Mouse (Mus musculus): ENCODE measurements around the gene Acsl3. TPM values are rescaled to one million over a fixed set of nuclear protein-coding genes. Genes with fewer than 3 reads are reported as not detected.

Gene Acsl3
- total and polyA plus RNA-seq, 3 experiments: 16.4 to 87.0 (median 33.6) TPM

- H3K36me3 ChIP-seq (replicated peaks): no peaks in the 10 kb centered on the region
- ATAC-seq (ENCODE audit: extremely low read depth, insufficient number of reproducible peaks, low FRiP score, poor library complexity, severe bottlenecking) (no peak), DNase-seq (ENCODE audit: low spot score) (no peak)
- no peaks in the 10 kb centered on the region for H3K4me1 ChIP-seq (ENCODE audit: insufficient read depth, low read depth, low read length)
- H3K4me3 ChIP-seq (ENCODE audit: low read depth, low read length): no peak overlapping the region
- H3K9me3 ChIP-seq (replicated peaks): no peaks in the 10 kb centered on the region
- H3K27me3 ChIP-seq (ENCODE audit: insufficient read depth, low read length): peaks cover 15% of the 10 kb centered on the region
- TF ChIP-seq CTCF (IDR thresholded peaks at IDR 0.05; ENCODE audit: low read depth, low read length): no peak
- TF ChIP-seq POLR2AphosphoS5 (IDR thresholded peaks at IDR 0.05; ENCODE audit: insufficient replicate concordance, low read depth, low read length): no peak
- TF ChIP-seq GATA2 (IDR thresholded peaks at IDR 0.05; ENCODE audit: borderline replicate concordance, low read depth, low read length): no peak
- no peak for TF ChIP-seq TAL1 (conservative IDR thresholded peaks at IDR 0.05; ENCODE audit: low read depth, low read length)
- TF ChIP-seq GATA1 (IDR thresholded peaks at IDR 0.05; ENCODE audit: borderline replicate concordance, low read length): no peak
Observed at GRCm38 (mm10) chr1:78730114-78730720, 72.6 kb downstream of the Acsl3 start.

GRCm38 (mm10) chr1:78732290-78732689 lies 74.7 kb downstream of the Acsl3 start:
- H3K4me3 ChIP-seq (ENCODE audit: low read depth, low read length): no peak overlapping the region
- no peak for ATAC-seq (ENCODE audit: extremely low read depth, insufficient number of reproducible peaks, low FRiP score, poor library complexity, severe bottlenecking)

GRCm38 (mm10) chr1:78734261-78735000 lies 76.8 kb downstream of the Acsl3 start:
- no peaks in the 10 kb centered on the region for H3K36me3 ChIP-seq (replicated peaks)
- no peak overlapping the region for H3K4me3 ChIP-seq (ENCODE audit: low read depth, low read length)
- DNase-seq (ENCODE audit: low spot score) (no peak), ATAC-seq (ENCODE audit: extremely low read depth, insufficient number of reproducible peaks, low FRiP score, poor library complexity, severe bottlenecking) (no peak)
- H3K9me3 ChIP-seq (replicated peaks): no peaks in the 10 kb centered on the region
- H3K4me1 ChIP-seq (ENCODE audit: insufficient read depth, low read depth, low read length): no peaks in the 10 kb centered on the region
- H3K27me3 ChIP-seq (ENCODE audit: insufficient read depth, low read length): 0 out of 2 replicates have a peak, but pooled peaks cover 2% of the 10 kb centered on the region
- TF ChIP-seq GATA2 (IDR thresholded peaks at IDR 0.05; ENCODE audit: borderline replicate concordance, low read depth, low read length): no peak
- TF ChIP-seq TAL1 (conservative IDR thresholded peaks at IDR 0.05; ENCODE audit: low read depth, low read length): no peak

More at GRCm38 (mm10) chr1:78732290-78732689, 74.7 kb downstream of the Acsl3 start:
- Histone ChIP-seq H3K4me1 (ENCODE audit: insufficient read depth, low read depth, low read length) (no peaks in the 10 kb centered on the region), H3K27me3 (ENCODE audit: insufficient read depth, low read length) (peaks cover 7% of the 10 kb centered on the region; the same call in 1 of the 2 replicates), H3K36me3 (replicated peaks) (no peaks in the 10 kb centered on the region), H3K9me3 (replicated peaks) (no peaks in the 10 kb centered on the region)
- no peak for DNase-seq (ENCODE audit: low spot score)
- TF ChIP-seq TAL1 (conservative IDR thresholded peaks at IDR 0.05; ENCODE audit: low read depth, low read length) (no peak), POLR2AphosphoS5 (IDR thresholded peaks at IDR 0.05; ENCODE audit: insufficient replicate concordance, low read depth, low read length) (no peak), GATA2 (IDR thresholded peaks at IDR 0.05; ENCODE audit: borderline replicate concordance, low read depth, low read length) (no peak), CTCF (IDR thresholded peaks at IDR 0.05; ENCODE audit: low read depth, low read length) (no peak), GATA1 (IDR thresholded peaks at IDR 0.05; ENCODE audit: borderline replicate concordance, low read length) (no peak)

- no peaks in the 10 kb centered on the region for H3K27me3 ChIP-seq (ENCODE audit: insufficient read depth, low read length)
- no peaks in the 10 kb centered on the region for H3K4me1 ChIP-seq (ENCODE audit: insufficient read depth, low read depth, low read length)
- ATAC-seq (ENCODE audit: extremely low read depth, insufficient number of reproducible peaks, low FRiP score, poor library complexity, severe bottlenecking): no peak
- no peaks in the 10 kb centered on the region for H3K9me3 ChIP-seq (replicated peaks)
- TF ChIP-seq TAL1 (conservative IDR thresholded peaks at IDR 0.05; ENCODE audit: low read depth, low read length) (no peak), CTCF (IDR thresholded peaks at IDR 0.05; ENCODE audit: low read depth, low read length) (no peak), GATA1 (IDR thresholded peaks at IDR 0.05; ENCODE audit: borderline replicate concordance, low read length) (no peak), GATA2 (IDR thresholded peaks at IDR 0.05; ENCODE audit: borderline replicate concordance, low read depth, low read length) (no peak), POLR2AphosphoS5 (IDR thresholded peaks at IDR 0.05; ENCODE audit: insufficient replicate concordance, low read depth, low read length) (no peak)
- DNase-seq (ENCODE audit: low spot score): no peak
- no peaks in the 10 kb centered on the region for H3K36me3 ChIP-seq (replicated peaks)
- H3K4me3 ChIP-seq (ENCODE audit: low read depth, low read length): no peak overlapping the region
Observed at GRCm38 (mm10) chr1:78737646-78738045, 80.0 kb downstream of the Acsl3 start.

- DNase-seq (ENCODE audit: low spot score): no peak
- H3K4me3 ChIP-seq (ENCODE audit: low read depth, low read length): no peak overlapping the region
- no peaks in the 10 kb centered on the region for H3K9me3 ChIP-seq (replicated peaks)
- TF ChIP-seq TAL1 (conservative IDR thresholded peaks at IDR 0.05; ENCODE audit: low read depth, low read length): no peak
- no peak for TF ChIP-seq CTCF (IDR thresholded peaks at IDR 0.05; ENCODE audit: low read depth, low read length)
- no peak for TF ChIP-seq POLR2AphosphoS5 (IDR thresholded peaks at IDR 0.05; ENCODE audit: insufficient replicate concordance, low read depth, low read length)
- TF ChIP-seq GATA1 (IDR thresholded peaks at IDR 0.05; ENCODE audit: borderline replicate concordance, low read length): no peak
- no peak for TF ChIP-seq GATA2 (IDR thresholded peaks at IDR 0.05; ENCODE audit: borderline replicate concordance, low read depth, low read length)
- H3K36me3 ChIP-seq (replicated peaks): no peaks in the 10 kb centered on the region
- H3K27me3 ChIP-seq (ENCODE audit: insufficient read depth, low read length): no peaks in the 10 kb centered on the region
- ATAC-seq (ENCODE audit: extremely low read depth, insufficient number of reproducible peaks, low FRiP score, poor library complexity, severe bottlenecking): no peak
- H3K4me1 ChIP-seq (ENCODE audit: insufficient read depth, low read depth, low read length): no peaks in the 10 kb centered on the region
Observed at GRCm38 (mm10) chr1:78740676-78741075, 83.1 kb downstream of the Acsl3 start.

GRCm38 (mm10) chr1:78742198-78742597 lies 84.6 kb downstream of the Acsl3 start:
- TF ChIP-seq GATA1 (IDR thresholded peaks at IDR 0.05; ENCODE audit: borderline replicate concordance, low read length) (no peak), GATA2 (IDR thresholded peaks at IDR 0.05; ENCODE audit: borderline replicate concordance, low read depth, low read length) (no peak), TAL1 (conservative IDR thresholded peaks at IDR 0.05; ENCODE audit: low read depth, low read length) (no peak), CTCF (IDR thresholded peaks at IDR 0.05; ENCODE audit: low read depth, low read length) (no peak), POLR2AphosphoS5 (IDR thresholded peaks at IDR 0.05; ENCODE audit: insufficient replicate concordance, low read depth, low read length) (no peak)
- no peak for DNase-seq (ENCODE audit: low spot score)
- Histone ChIP-seq H3K4me1 (ENCODE audit: insufficient read depth, low read depth, low read length) (no peaks in the 10 kb centered on the region), H3K9me3 (replicated peaks) (no peaks in the 10 kb centered on the region), H3K4me3 (ENCODE audit: low read depth, low read length) (no peak overlapping the region), H3K27me3 (ENCODE audit: insufficient read depth, low read length) (no peaks in the 10 kb centered on the region), H3K36me3 (replicated peaks) (no peaks in the 10 kb centered on the region)
- ATAC-seq (ENCODE audit: extremely low read depth, insufficient number of reproducible peaks, low FRiP score, poor library complexity, severe bottlenecking): no peak

Measured in G1E (cell line).